Mouse (Mus musculus) small intestine, adult 2 months (tissue): ENCODE measurements around the gene Fbxw4.

ENCODE experiments used
- CTCF ChIP-seq: fragments of 200-500 bp; IDR thresholded peaks from 2 replicates; pipeline ENCODE4 v1.5.1; 2012; ENCODE audit warnings: low read depth, mild to moderate bottlenecking, control low read depth, inconsistent platforms, low read length, moderate library complexity, mixed read lengths; ENCODE audit not compliant: insufficient replicate concordance, insufficient read length; ENCODE audit errors: extremely low read depth
- POLR2A ChIP-seq: fragments of 200-500 bp; IDR thresholded peaks from 2 replicates; pipeline ENCODE4 v1.6.1; 2012; ENCODE audit warnings: low read depth, mild to moderate bottlenecking, control low read depth, inconsistent platforms, low read length, moderate library complexity

DNA sequence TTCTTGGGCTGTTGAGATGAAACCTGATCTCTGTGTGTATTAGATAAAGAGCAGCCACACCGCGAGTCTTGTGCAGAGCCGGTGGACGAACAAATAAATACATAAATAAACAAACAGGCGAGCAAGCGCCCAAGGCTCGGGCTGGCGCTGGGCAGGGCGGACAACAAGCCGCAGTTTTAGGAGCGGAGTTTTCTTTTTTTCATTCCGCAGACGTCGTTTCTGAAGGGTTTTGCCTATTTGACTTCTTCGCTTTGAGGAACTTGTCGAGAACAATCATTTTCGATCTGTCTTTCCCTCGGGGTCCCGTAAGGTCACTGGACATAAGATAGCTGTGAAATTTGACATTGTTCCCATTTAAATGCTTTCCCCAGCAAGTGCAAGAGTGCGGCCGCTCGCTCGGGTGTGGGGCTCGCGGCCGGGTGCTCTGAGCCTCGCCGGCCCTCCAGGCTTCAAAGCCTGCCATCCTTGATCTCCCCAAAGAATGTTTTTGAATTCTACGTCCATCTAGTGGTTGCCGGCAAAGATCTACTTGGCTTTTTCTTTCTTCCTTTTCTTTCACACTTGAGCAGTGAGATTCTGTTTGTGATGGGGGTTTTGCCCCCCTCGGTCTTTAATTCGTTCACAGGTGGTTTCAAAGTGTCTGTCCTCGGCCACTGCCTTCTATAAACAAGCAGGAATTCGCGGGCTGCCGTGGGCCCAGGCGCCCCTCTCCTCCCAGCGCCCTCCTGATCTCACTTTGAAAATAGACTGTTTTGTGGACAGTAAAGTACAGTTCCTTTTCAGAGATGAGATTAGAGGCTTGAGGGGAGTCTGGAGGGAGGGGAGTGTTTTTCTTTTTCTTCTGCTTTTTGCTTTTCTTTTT, 15.8 kb upstream of the Fbxw4 start:
- TF ChIP-seq CTCF: no peak
- TF ChIP-seq POLR2A: no peak
